Mouse (Mus musculus) megakaryocyte-erythroid progenitor cell, adult 5-6 weeks (primary cell): ENCODE measurements around the gene Kcnk10. TPM values are rescaled to one million over a fixed set of nuclear protein-coding genes. Genes with fewer than 3 reads are reported as not detected.
"Not testable (repeated sequence)": the region's sequence is repeated elsewhere in the genome, so short reads cannot be mapped to it uniquely, and the experiment has no call there.

Experiments used
- ATAC-seq: replicated peaks from 2 replicates; pipeline ENCODE4 v1.8.0; 2016; ENCODE audit warnings: mild to moderate bottlenecking, inconsistent platforms; ENCODE audit not compliant: severe bottlenecking, poor library complexity, low FRiP score, low TSS enrichment
- total RNA-seq, 2 experiments: library from RNA; stranded (forward) in 1 of 2; stranded (reverse) in 1 of 2; fragments of 200-1000, 215-1000 nt in 1 of 2; fragments of >200 nt in 1 of 2; fragmentation: Nextera tagmentation in 1 of 2; gene quantifications; 2 replicates each; pipeline ENCODE4 v1.2.3; 2014 to 2017

Kcnk10 gene
- total RNA-seq (2014; fragmentation: Nextera tagmentation), result not detected in 2 replicates
- total RNA-seq (2017), result not detected in 2 replicates

DNA sequence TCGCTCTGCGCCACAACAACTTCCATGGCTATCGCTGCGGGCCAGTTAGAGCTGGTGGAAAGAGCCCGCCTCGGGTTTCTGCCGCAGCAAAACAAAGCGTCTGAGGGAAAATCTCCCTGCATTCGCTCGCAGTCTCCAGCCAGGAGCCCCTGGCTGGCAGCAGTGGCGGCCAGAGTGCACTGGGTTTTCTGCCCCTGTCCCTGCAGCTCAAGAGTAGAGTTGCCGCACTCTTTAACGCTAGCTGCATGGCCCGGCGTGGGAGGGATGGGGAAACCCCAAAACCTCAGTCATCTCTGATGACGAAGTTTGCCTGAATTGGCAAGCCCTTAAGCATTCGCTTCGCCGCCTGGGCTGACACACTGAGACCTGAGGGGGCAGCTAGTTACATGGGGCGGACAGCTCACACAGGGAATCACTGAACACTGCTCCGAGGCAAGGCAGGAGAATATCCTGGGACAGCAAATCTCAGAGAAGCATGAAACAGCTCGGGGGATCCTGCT is at the start of gene Kcnk10:
Kcnk10 (minus strand) TSS at position 450 of the 500 bp plus-strand sequence.
- ATAC-seq, result no peak

GRCm38 (mm10) chr12:98627392-98628259 is 49.5 kb upstream of the Kcnk10 start, which contains the start of gene Spata7:
Spata7 (plus strand) TSS chr12:98628157.
- peak; percentile 99 for ATAC-seq

- ATAC-seq, result not testable (repeated sequence)
These were observed 45.2 kb upstream of the Kcnk10 start for GRCm38 (mm10) chr12:98623266-98623665.

- not testable (repeated sequence) for ATAC-seq
These were observed 42.8 kb upstream of the Kcnk10 start for GRCm38 (mm10) chr12:98620922-98621321.

- no peak for ATAC-seq
These were observed 41.4 kb upstream of the Kcnk10 start for GRCm38 (mm10) chr12:98619496-98619895.

- ATAC-seq, result no peak
These were observed 37.6 kb upstream of the Kcnk10 start for GRCm38 (mm10) chr12:98615746-98616145.

GRCm38 (mm10) chr12:98614910-98615508 is 36.9 kb upstream of the Kcnk10 start:
- no peak for ATAC-seq

DNA sequence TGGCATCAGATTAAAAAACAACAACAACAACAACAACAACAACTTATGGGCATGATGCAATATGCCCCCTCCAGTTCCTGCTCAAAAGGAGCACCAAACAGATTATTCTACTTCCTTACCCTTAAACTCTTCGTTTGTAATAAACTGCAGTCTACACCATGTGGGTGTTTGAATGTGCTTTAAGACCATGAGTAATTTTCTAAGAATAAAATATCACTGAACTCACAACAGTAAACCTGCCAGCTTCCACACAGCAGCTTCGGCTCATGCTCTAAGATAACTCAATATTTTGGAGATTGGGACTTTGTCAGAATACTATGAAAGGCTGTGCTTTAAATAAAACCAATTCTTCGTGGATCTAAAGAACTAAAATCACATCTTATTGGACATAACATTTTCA is 32.2 kb upstream of the Kcnk10 start:
- no peak for ATAC-seq

DNA sequence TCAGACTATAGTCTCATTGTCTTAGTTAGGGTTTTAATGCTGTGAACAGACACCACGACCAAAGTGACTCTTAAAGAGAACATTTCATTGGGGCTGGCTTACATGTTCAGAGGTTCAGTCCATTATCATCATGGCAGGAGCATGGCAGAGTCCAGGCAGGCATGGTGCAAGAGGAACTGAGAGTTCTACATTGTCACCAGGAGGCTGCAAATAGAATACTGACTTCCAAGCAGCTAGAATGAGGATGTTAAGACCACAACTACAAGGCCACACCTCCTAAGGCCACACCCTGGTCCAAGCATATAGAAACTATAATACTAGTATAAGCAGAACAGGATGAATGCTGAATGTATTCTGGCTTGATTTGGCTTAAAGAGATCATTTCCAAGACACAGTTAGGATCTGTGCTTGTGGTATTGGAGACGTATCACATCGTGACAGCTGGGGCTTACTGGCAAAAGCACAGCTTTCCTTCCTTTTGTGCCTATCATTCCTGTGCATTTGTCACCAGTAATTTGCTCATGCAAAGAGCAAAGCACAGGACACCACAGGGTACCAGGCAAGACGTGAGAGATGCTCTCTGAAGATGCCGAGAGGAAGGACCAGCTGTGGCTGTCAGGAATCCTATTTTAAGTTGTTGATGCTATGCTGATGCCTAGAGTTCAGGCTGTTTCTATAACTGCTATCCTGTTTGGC is 28.6 kb upstream of the Kcnk10 start:
- no peak for ATAC-seq

GRCm38 (mm10) chr12:98605264-98605663 is 27.2 kb upstream of the Kcnk10 start:
- ATAC-seq, result no peak

GRCm38 (mm10) chr12:98602114-98602513 is 24.0 kb upstream of the Kcnk10 start:
- ATAC-seq, result no peak

GRCm38 (mm10) chr12:98600861-98601260 is 22.8 kb upstream of the Kcnk10 start:
- ATAC-seq, result no peak

- ATAC-seq, result no peak
These were observed 12.9 kb upstream of the Kcnk10 start for GRCm38 (mm10) chr12:98591016-98591415.

DNA sequence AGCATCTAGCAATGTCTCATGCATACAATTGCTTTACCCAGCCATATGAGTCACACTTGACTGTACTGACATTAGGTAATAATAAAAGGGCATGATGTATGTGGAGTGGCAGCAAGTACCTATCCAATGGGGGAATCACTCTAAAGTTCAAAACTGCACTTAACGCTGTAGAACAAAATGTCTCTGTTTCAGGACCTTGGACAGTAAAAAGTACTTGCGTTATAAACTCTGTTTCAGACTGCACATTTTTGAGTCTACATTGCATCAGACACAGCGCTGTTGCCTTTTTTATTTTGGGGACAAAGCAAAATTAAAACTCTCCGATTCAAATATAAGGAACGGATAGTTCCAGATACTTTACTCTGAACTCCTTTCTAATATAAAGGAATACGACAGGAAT is 10.5 kb upstream of the Kcnk10 start:
- no peak for ATAC-seq

DNA sequence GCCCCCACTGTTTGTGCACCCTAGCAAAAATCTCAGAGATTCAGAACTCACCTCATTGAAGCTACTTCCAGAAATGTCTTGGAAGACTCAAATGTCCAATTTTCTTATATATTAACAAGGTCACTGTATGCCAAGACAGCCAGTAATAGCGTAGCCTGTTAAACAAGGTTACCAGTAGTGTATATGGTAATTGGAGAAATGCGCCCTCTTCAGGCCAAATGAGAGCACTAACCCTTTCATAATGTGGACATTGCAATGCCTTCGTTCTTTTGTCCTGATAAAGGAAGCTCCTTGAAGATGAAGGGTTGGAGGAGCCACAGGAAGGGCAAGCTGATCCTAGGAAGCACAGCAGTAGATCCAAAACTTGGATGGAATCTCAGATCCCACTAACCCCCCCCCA is 7.2 kb upstream of the Kcnk10 start:
- ATAC-seq, result no peak

DNA sequence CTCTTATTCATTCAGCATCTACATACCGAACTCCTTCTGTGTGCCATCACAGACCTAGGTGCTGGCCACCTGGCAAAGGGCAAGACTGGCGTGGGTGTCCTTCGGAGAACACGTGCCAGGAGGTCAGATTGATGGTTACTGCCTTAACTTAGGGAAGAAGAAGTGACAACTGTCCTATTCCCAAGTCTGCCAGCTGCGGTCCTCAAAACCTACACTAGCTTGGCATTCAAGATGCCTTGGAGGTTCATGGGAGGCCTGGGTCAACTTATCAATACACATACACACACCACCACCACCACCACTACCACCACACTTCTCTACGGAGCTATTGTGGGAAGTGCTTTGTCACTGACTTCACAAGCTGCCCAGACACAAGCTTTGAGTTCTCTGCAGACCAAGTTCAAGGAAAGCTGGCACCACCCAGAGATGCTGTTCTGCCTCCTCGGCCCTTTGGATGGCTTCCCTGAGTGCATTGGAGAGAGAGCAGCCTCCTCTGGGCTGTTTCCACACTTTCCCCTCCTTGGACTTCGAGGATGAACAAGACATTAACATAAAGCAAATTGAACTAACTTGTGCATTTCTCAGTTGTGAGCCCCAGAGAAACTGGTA is 2.1 kb downstream of the Kcnk10 start:
- no peak for ATAC-seq

DNA sequence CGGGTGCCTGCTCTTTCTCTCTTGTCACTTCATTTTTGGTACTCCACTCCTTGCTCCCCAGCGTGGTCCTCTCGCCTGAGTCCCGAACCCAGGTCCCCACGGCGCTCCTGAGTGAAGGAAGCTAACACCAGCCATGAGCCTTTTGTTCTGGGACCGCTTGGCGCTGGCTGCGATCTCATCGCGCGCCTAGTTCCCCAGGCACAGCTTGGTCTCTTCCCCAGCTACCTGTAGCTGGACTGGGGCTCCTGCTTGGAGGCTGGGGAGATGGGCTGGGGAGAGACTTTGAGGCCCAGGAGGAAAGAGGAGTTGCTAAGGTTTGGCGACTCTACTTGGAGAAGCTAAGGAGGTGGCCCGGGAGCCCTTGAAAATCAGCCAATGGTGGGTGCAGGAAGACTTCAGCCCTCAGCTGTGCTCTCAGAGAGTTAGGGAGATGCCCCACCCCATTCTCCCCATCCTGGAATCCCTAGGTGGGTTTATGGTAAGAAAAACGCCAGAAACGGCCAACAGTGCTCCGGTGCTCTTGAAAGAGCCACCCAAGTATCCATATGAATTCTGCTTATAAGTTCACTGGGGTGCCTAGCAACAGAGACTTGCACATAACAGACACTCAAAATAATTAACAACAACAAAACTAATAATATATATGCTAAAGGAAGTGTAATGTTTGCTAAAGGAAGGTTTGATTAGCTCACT is 2.8 kb downstream of the Kcnk10 start:
- no peak for ATAC-seq

DNA sequence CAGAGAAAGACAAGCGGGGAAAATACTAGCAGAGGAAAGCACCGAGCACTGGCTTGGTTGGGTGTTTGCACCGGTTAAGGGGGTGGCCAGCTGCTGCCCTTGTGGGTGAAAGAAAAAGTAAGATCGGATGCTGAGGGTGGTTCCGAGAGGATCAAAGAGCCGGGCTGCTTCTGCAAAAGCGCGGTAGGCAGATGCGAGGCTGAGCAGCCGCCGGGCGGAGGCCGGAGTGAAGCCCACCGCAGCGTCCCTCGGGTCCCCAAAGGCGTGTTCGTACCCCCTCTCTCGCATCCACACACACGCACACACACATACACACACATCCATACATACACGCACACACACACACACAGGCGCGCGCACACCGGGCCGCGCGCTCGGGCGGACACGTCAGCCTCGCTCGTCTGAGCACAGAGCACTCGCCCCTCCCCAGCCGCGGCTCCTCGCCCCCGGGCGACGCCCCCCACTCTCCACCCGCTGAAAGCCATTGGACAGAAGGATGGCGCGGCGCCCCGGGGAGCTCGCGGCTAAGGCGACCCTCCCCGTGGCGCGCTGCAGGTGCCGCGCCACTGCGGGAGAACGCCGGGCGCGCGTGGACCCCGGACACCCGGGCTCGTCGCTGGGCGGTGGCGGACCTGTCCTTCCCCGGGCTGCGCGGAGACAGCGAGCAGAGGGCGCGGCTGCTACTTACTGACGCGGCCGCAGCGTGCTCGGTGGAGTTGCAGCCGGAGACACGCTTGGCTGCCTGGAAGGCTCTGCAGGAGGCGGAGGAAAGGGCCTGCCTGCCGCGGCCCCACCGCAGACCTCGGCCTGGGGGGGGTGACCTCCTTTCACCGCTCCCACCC is 3.5 kb downstream of the Kcnk10 start:
- ATAC-seq, result 0 out of 2 replicates have a peak, but pooled peaks have one; percentile 55
